Mouse (Mus musculus): ENCODE results near the gene Fbxl17. TPM values are rescaled to one million over a fixed set of nuclear protein-coding genes. Genes with fewer than 3 reads are reported as not detected.

Gene Fbxl17
- polyA plus RNA-seq, 1 experiment from 2014 or later = 12.0 TPM

GRCm38 (mm10) chr17:63246144-63246619 is 253.6 kb downstream of the Fbxl17 start:
- no peaks in the 10 kb centered on the region for H3K27me3 ChIP-seq
- no peak overlapping the region for H3K4me2 ChIP-seq
- 87% methylated on average over 7 of the region's 7 CpGs for WGBS
- no peaks in the 10 kb centered on the region for H3K4me1 ChIP-seq (replicated peaks)
- no peak overlapping the region for H3K4me3 ChIP-seq
- no peaks in the 10 kb centered on the region for H3K36me3 ChIP-seq
- no peak for ATAC-seq (ENCODE audit: low FRiP score)
- H3K9me3 ChIP-seq = no peaks in the 10 kb centered on the region
- no peak overlapping the region for H3K9ac ChIP-seq
- H3K27ac ChIP-seq = no peak overlapping the region

GRCm38 (mm10) chr17:63245472-63245871 is 254.3 kb downstream of the Fbxl17 start:
- Histone ChIP-seq H3K4me2 (no peak overlapping the region), H3K9me3 (no peaks in the 10 kb centered on the region), H3K9ac (no peak overlapping the region), H3K36me3 (no peaks in the 10 kb centered on the region), H3K27ac (no peak overlapping the region), H3K27me3 (no peaks in the 10 kb centered on the region), H3K4me1 (replicated peaks) (no peaks in the 10 kb centered on the region), H3K4me3 (no peak overlapping the region)
- no peak for ATAC-seq (ENCODE audit: low FRiP score)
- 97% methylated on average over 9 of the region's 9 CpGs for WGBS

- no peak overlapping the region for H3K9ac ChIP-seq
- H3K4me2 ChIP-seq = no peak overlapping the region
- no peak for ATAC-seq (ENCODE audit: low FRiP score)
- H3K27me3 ChIP-seq = no peaks in the 10 kb centered on the region
- H3K27ac ChIP-seq = no peak overlapping the region
- H3K36me3 ChIP-seq = no peaks in the 10 kb centered on the region
- 96% methylated on average over 3 of the region's 3 CpGs for WGBS
- no peaks in the 10 kb centered on the region for H3K9me3 ChIP-seq
- H3K4me3 ChIP-seq = no peak overlapping the region
- 0 out of 2 replicates have a peak, but pooled peaks cover 2% of the 10 kb centered on the region for H3K4me1 ChIP-seq (replicated peaks)
Observed at GRCm38 (mm10) chr17:63242761-63243160, 257.1 kb downstream of the Fbxl17 start.

GRCm38 (mm10) chr17:63240731-63241106 is 259.1 kb downstream of the Fbxl17 start:
- Histone ChIP-seq H3K4me1 (replicated peaks) (0 out of 2 replicates have a peak, but pooled peaks cover 2% of the 10 kb centered on the region), H3K4me3 (no peak overlapping the region), H3K9ac (no peak overlapping the region), H3K27ac (no peak overlapping the region), H3K4me2 (no peak overlapping the region), H3K9me3 (no peaks in the 10 kb centered on the region), H3K27me3 (no peaks in the 10 kb centered on the region), H3K36me3 (no peaks in the 10 kb centered on the region)
- ATAC-seq (ENCODE audit: low FRiP score) = no peak
- 87% methylated on average over 5 of the region's 5 CpGs for WGBS

- no peak for ATAC-seq (ENCODE audit: low FRiP score)
- 0 out of 2 replicates have a peak, but pooled peaks cover 2% of the 10 kb centered on the region for H3K4me1 ChIP-seq (replicated peaks)
- H3K27ac ChIP-seq = no peak overlapping the region
- H3K4me2 ChIP-seq = no peak overlapping the region
- no peaks in the 10 kb centered on the region for H3K27me3 ChIP-seq
- H3K9me3 ChIP-seq = no peaks in the 10 kb centered on the region
- no peak overlapping the region for H3K4me3 ChIP-seq
- 74% methylated on average over 9 of the region's 9 CpGs for WGBS
- no peaks in the 10 kb centered on the region for H3K36me3 ChIP-seq
- H3K9ac ChIP-seq = no peak overlapping the region
Observed at GRCm38 (mm10) chr17:63240021-63240730, 259.6 kb downstream of the Fbxl17 start.

- H3K9ac ChIP-seq = no peak overlapping the region
- H3K27ac ChIP-seq = no peak overlapping the region
- no peak overlapping the region for H3K4me2 ChIP-seq
- H3K4me1 ChIP-seq (replicated peaks) = 0 out of 2 replicates have a peak, but pooled peaks cover 2% of the 10 kb centered on the region
- no peaks in the 10 kb centered on the region for H3K27me3 ChIP-seq
- no peak overlapping the region for H3K4me3 ChIP-seq
- no peaks in the 10 kb centered on the region for H3K36me3 ChIP-seq
- no peak for ATAC-seq (ENCODE audit: low FRiP score)
- H3K9me3 ChIP-seq = no peaks in the 10 kb centered on the region
Observed at GRCm38 (mm10) chr17:63236846-63237245, 263.0 kb downstream of the Fbxl17 start.

GRCm38 (mm10) chr17:63236221-63236620 is 263.6 kb downstream of the Fbxl17 start:
- Histone ChIP-seq H3K4me2 (no peak overlapping the region), H3K9ac (no peak overlapping the region), H3K4me3 (no peak overlapping the region), H3K27ac (no peak overlapping the region), H3K27me3 (no peaks in the 10 kb centered on the region), H3K9me3 (no peaks in the 10 kb centered on the region), H3K36me3 (no peaks in the 10 kb centered on the region), H3K4me1 (replicated peaks) (0 out of 2 replicates have a peak, but pooled peaks cover 2% of the 10 kb centered on the region)
- ATAC-seq (ENCODE audit: low FRiP score) = no peak
- 89% methylated on average over 8 of the region's 8 CpGs for WGBS

- H3K9me3 ChIP-seq = no peaks in the 10 kb centered on the region
- no peak overlapping the region for H3K27ac ChIP-seq
- no peak overlapping the region for H3K4me3 ChIP-seq
- no peak overlapping the region for H3K9ac ChIP-seq
- H3K36me3 ChIP-seq = no peaks in the 10 kb centered on the region
- no peak overlapping the region for H3K4me2 ChIP-seq
- WGBS = 59% methylated on average over 3 of the region's 3 CpGs
- no peaks in the 10 kb centered on the region for H3K27me3 ChIP-seq
- no peak for ATAC-seq (ENCODE audit: low FRiP score)
- H3K4me1 ChIP-seq (replicated peaks) = 0 out of 2 replicates have a peak, but pooled peaks cover 2% of the 10 kb centered on the region
Observed at GRCm38 (mm10) chr17:63235821-63236220, 264.0 kb downstream of the Fbxl17 start.

GRCm38 (mm10) chr17:63229111-63229510 is 270.7 kb downstream of the Fbxl17 start:
- no peaks in the 10 kb centered on the region for H3K36me3 ChIP-seq
- H3K27ac ChIP-seq = no peak overlapping the region
- H3K9me3 ChIP-seq = no peaks in the 10 kb centered on the region
- ATAC-seq (ENCODE audit: low FRiP score) = peak; percentile 46; the same call in 1 of the 2 replicates
- H3K4me3 ChIP-seq = no peak overlapping the region
- no peaks in the 10 kb centered on the region for H3K4me1 ChIP-seq (replicated peaks)
- H3K4me2 ChIP-seq = no peak overlapping the region
- no peaks in the 10 kb centered on the region for H3K27me3 ChIP-seq
- H3K9ac ChIP-seq = no peak overlapping the region
- WGBS = 43% methylated on average over 4 of the region's 4 CpGs

GRCm38 (mm10) chr17:63226380-63226779 is 273.4 kb downstream of the Fbxl17 start:
- 52% methylated on average over 2 of the region's 2 CpGs for WGBS
- H3K4me3 ChIP-seq = no peak overlapping the region
- H3K27me3 ChIP-seq = no peaks in the 10 kb centered on the region
- H3K9me3 ChIP-seq = no peaks in the 10 kb centered on the region
- no peak overlapping the region for H3K9ac ChIP-seq
- H3K4me1 ChIP-seq (replicated peaks) = peaks cover under 1% of the 10 kb centered on the region; the same call in 1 of the 2 replicates
- ATAC-seq (ENCODE audit: low FRiP score) = no peak
- H3K27ac ChIP-seq = no peak overlapping the region
- H3K4me2 ChIP-seq = no peak overlapping the region
- no peaks in the 10 kb centered on the region for H3K36me3 ChIP-seq

GRCm38 (mm10) chr17:63225959-63226358 is 273.9 kb downstream of the Fbxl17 start:
- Histone ChIP-seq H3K9me3 (no peaks in the 10 kb centered on the region), H3K4me1 (replicated peaks) (peaks cover 5% of the 10 kb centered on the region; the same call in 1 of the 2 replicates), H3K27ac (no peak overlapping the region), H3K36me3 (no peaks in the 10 kb centered on the region), H3K4me3 (no peak overlapping the region), H3K27me3 (no peaks in the 10 kb centered on the region), H3K4me2 (no peak overlapping the region), H3K9ac (no peak overlapping the region)
- WGBS = 87% methylated on average over 1 of the region's 1 CpGs
- no peak for ATAC-seq (ENCODE audit: low FRiP score)

GRCm38 (mm10) chr17:63223675-63224074 is 276.1 kb downstream of the Fbxl17 start:
- Histone ChIP-seq H3K4me3 (no peak overlapping the region), H3K4me2 (no peak overlapping the region), H3K27ac (no peak overlapping the region), H3K36me3 (no peaks in the 10 kb centered on the region), H3K9me3 (no peaks in the 10 kb centered on the region), H3K4me1 (replicated peaks) (peaks cover 8% of the 10 kb centered on the region; the same call in 1 of the 2 replicates), H3K27me3 (no peaks in the 10 kb centered on the region), H3K9ac (no peak overlapping the region)
- ATAC-seq (ENCODE audit: low FRiP score) = no peak
- WGBS = 62% methylated on average over 4 of the region's 4 CpGs

GRCm38 (mm10) chr17:63221632-63222031 is 278.2 kb downstream of the Fbxl17 start:
- H3K9me3 ChIP-seq = no peaks in the 10 kb centered on the region
- H3K4me3 ChIP-seq = no peak overlapping the region
- ATAC-seq (ENCODE audit: low FRiP score) = no peak
- no peak overlapping the region for H3K27ac ChIP-seq
- no peak overlapping the region for H3K9ac ChIP-seq
- no peak overlapping the region for H3K4me2 ChIP-seq
- no peaks in the 10 kb centered on the region for H3K36me3 ChIP-seq
- H3K4me1 ChIP-seq (replicated peaks) = peaks cover 8% of the 10 kb centered on the region; the same call in 1 of the 2 replicates
- 85% methylated on average over 3 of the region's 3 CpGs for WGBS
- no peaks in the 10 kb centered on the region for H3K27me3 ChIP-seq

Measured in hindbrain, embryonic 13.5 days (tissue).